Mouse (Mus musculus) heart, postnatal 36 days (tissue): ENCODE data around the gene Vezt. TPM values are rescaled to one million over a fixed set of nuclear protein-coding genes. Genes with fewer than 3 reads are reported as not detected.

Source experiments
- microRNA-seq, 2 experiments: library from miRNA; unstranded; fragments of <30 nt; microRNA quantifications; one replicate each; pipeline ENCODE4 v1.2.0; 2021; ENCODE audit warnings: borderline number of aligned reads in 2 of 2
- total RNA-seq, 2 experiments: library from RNA; stranded (reverse); gene quantifications; 2 replicates each; pipeline ENCODE4 v1.2.3; 2021

Gene Vezt
- total RNA-seq, 2 experiments from 2014 or later, result 42.8 to 43.2 TPM

Small RNA genes lying within 50 kb of the gene (microRNA-seq; reads per million reads assigned to microRNA genes)
- 42.6 to 43.0 reads per million in 2 experiments for gene Mir331

Other genes starting within 250 kb of the Vezt start
- not detected for gene Usp44, start 204.3 kb downstream of the Vezt start, total RNA-seq
- gene Metap2, start 138.7 kb downstream of the Vezt start, total RNA-seq, result 100 to 1,000 TPM; 127 to 131 TPM
- 1 to 10 TPM; 5.6 to 6.2 TPM for gene Fgd6, start 184 bp upstream of the Vezt start, total RNA-seq
- gene Nr2c1, start 112.2 kb upstream of the Vezt start, total RNA-seq, result 1 to 10 TPM; 7.7 to 7.9 TPM
- gene Ndufa12, start 162.9 kb upstream of the Vezt start, total RNA-seq, result 100 to 1,000 TPM; 810 to 834 TPM